Mouse (Mus musculus): Measurements from ENCODE around the gene Slc17a8.

Slc17a8 gene

GRCm38 (mm10) chr10:89527054-89527453 lies 94.0 kb downstream of the Slc17a8 start:
- DNase-seq (ENCODE audit: low read depth, low spot score), result no peak

- no peak for DNase-seq (ENCODE audit: low read depth, low spot score)
Observed at GRCm38 (mm10) chr10:89525823-89526222, 95.2 kb downstream of the Slc17a8 start.
